Mouse (Mus musculus): ENCODE data around the gene Ypel3. TPM values are rescaled to one million over a fixed set of nuclear protein-coding genes. Genes with fewer than 3 reads are reported as not detected.

The Ypel3 gene
- total and polyA plus RNA-seq, 3 experiments, result 33.9 to 44.0 (median 38.9) TPM

DNA sequence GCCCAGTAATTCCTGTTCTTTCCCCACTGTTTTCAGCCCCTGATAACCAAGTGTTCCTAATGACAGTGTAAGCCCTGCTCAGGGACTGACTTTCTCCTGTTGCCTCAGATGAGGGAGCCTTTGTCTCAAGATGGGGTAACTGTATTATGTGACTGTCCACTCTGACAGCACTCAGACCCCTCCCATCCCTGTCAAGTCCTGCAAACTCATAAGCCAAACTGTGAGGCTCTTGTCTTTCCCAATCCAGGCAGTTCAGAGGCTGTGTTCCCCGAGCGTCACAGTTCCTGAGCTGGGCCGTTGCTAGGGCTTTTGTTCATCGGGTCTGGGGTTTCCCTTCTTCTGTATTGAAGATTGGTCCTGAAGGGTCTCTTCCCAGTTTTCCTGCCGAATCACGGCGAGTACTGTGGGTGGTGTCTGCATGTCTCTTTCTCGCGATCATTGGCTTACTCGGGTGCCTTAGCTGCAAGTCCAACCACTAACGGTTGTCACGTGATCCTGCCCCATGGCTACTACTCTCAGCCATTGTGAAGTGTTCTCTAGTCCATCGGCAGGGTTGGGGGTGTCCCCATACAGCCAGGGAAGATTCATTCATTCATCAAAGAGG, 36.5 kb upstream of the Ypel3 start:
- Histone ChIP-seq H3K27me3 (replicated peaks) (no peaks in the 10 kb centered on the region), H3K27ac (ENCODE audit: insufficient read depth, low read depth) (no peak overlapping the region), H3K4me1 (ENCODE audit: control insufficient read depth in 1 of 2, insufficient read depth in 2 of 2) (peaks cover 4 to 7% of the 10 kb centered on the region in 2 experiments; a peak in 1 of 4 replicates), H3K36me3 (replicated peaks in 1 of 2; ENCODE audit: control insufficient read depth in 1 of 2, insufficient read depth in 1 of 2, low read length in 1 of 2) (no peaks in the 10 kb centered on the region), H3K9me3 (replicated peaks; ENCODE audit: low read length) (no peaks in the 10 kb centered on the region), H3K4me3 (replicated peaks in 1 of 3; ENCODE audit: low read depth in 2 of 3, low read length in 2 of 3, poor library complexity in 1 of 3) (no peak overlapping the region), H3K9ac (ENCODE audit: insufficient read depth, low read depth) (no peak overlapping the region), H3K4me2 (ENCODE audit: insufficient read depth, low read depth, poor library complexity, severe bottlenecking) (no peak overlapping the region), H3K79me2 (replicated peaks; ENCODE audit: control insufficient read depth, extremely low read depth, insufficient read depth, poor library complexity, severe bottlenecking) (no peaks in the 10 kb centered on the region)
- no peak for DNase-seq (ENCODE audit: extremely low read depth)
- TF ChIP-seq TBP (conservative IDR thresholded peaks at IDR 0.05; ENCODE audit: low read depth, low read length), result no peak
- in situ Hi-C loops (cut with MboI; ENCODE audit: low pct_ligation_motif_present, low pct_unique_long_range_greater_than_20kb, low sequenced_read_pairs), result no loop called here
- dilution Hi-C loops (cut with MboI; ENCODE audit: extremely low pct_ligation_motif_present, extremely low pct_unique_long_range_greater_than_20kb, low sequenced_read_pairs), result no loop called here

DNA sequence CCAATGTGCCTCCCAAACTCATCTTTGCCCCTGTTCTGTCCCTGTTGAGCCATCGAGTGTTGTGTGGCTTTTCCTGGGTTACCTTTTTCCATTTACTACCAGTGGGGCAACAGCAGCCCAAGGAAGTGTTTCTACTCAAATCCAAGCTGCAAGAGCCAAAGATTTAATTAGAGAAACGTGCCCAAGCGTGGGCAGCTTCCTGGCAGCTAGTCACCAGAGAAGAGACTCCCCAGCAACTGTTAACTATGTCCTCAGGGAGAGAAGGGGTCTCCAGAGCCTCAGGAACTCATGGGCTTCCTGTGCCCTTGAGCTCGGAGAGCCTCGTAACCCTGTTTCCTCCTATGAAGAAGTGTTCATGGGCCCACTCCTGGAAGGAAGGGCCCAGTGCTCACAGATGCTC, 35.8 kb upstream of the Ypel3 start:
- dilution Hi-C loops (cut with MboI; ENCODE audit: extremely low pct_ligation_motif_present, extremely low pct_unique_long_range_greater_than_20kb, low sequenced_read_pairs) (no loop called here), in situ Hi-C loops (cut with MboI; ENCODE audit: low pct_ligation_motif_present, low pct_unique_long_range_greater_than_20kb, low sequenced_read_pairs) (no loop called here)
- Histone ChIP-seq H3K4me1 (ENCODE audit: control insufficient read depth in 1 of 2, insufficient read depth in 2 of 2) (peaks cover 8 to 9% of the 10 kb centered on the region in 2 experiments), H3K79me2 (replicated peaks; ENCODE audit: control insufficient read depth, extremely low read depth, insufficient read depth, poor library complexity, severe bottlenecking) (no peaks in the 10 kb centered on the region), H3K27ac (ENCODE audit: insufficient read depth, low read depth) (no peak overlapping the region), H3K4me2 (ENCODE audit: insufficient read depth, low read depth, poor library complexity, severe bottlenecking) (no peak overlapping the region), H3K9me3 (replicated peaks; ENCODE audit: low read length) (no peaks in the 10 kb centered on the region), H3K4me3 (replicated peaks in 1 of 3; ENCODE audit: low read depth in 2 of 3, low read length in 2 of 3, poor library complexity in 1 of 3) (no peak overlapping the region), H3K36me3 (replicated peaks in 1 of 2; ENCODE audit: control insufficient read depth in 1 of 2, insufficient read depth in 1 of 2, low read length in 1 of 2) (no peaks in the 10 kb centered on the region), H3K27me3 (replicated peaks) (no peaks in the 10 kb centered on the region), H3K9ac (ENCODE audit: insufficient read depth, low read depth) (no peak overlapping the region)
- DNase-seq (ENCODE audit: extremely low read depth), result no peak
- TF ChIP-seq GABPA (IDR thresholded peaks at IDR 0.05; ENCODE audit: insufficient replicate concordance, low read depth, low read length) (no peak), TCF12 (IDR thresholded peaks at IDR 0.05; ENCODE audit: low read depth, low read length) (no peak), NELFE (IDR thresholded peaks at IDR 0.05; ENCODE audit: low read depth, low read length) (no peak), MEF2A (IDR thresholded peaks at IDR 0.05; ENCODE audit: borderline replicate concordance, low read depth, low read length) (no peak), ZKSCAN1 (IDR thresholded peaks at IDR 0.05; ENCODE audit: borderline replicate concordance, low read depth, low read length) (no peak), CTCF (conservative IDR thresholded peaks at IDR 0.05 in 1 of 2, IDR thresholded peaks at IDR 0.05 in 1 of 2; ENCODE audit: low read depth in 2 of 2, low read length in 2 of 2) (no peak), MAFK (IDR thresholded peaks at IDR 0.05; ENCODE audit: insufficient replicate concordance, low read length) (no peak), USF2 (conservative IDR thresholded peaks at IDR 0.05; ENCODE audit: low read depth, low read length) (no peak)

DNA sequence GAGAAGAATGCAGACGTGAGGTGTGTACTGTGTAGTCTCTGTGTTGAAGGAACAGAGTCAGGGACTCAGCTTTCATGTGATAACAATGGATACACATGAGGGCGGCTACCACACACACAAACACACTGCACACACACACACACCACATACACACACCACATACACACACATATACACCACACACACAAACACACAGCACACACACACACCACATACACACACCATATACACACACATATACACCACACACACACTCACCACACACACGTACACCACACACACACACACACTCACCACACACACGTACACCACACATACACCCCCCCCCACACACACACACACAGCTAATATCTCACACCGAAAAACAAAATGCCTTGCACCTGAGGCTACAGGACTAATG, 35.3 kb upstream of the Ypel3 start:
- DNase-seq (ENCODE audit: extremely low read depth), result no peak
- Histone ChIP-seq H3K4me2 (ENCODE audit: insufficient read depth, low read depth, poor library complexity, severe bottlenecking) (no peak overlapping the region), H3K9me3 (replicated peaks; ENCODE audit: low read length) (no peaks in the 10 kb centered on the region), H3K9ac (ENCODE audit: insufficient read depth, low read depth) (no peak overlapping the region), H3K27ac (ENCODE audit: insufficient read depth, low read depth) (no peak overlapping the region), H3K4me3 (replicated peaks in 1 of 3; ENCODE audit: low read depth in 2 of 3, low read length in 2 of 3, poor library complexity in 1 of 3) (no peak overlapping the region), H3K27me3 (replicated peaks) (no peaks in the 10 kb centered on the region), H3K4me1 (ENCODE audit: control insufficient read depth in 1 of 2, insufficient read depth in 2 of 2) (peaks cover 11 to 13% of the 10 kb centered on the region in 2 experiments), H3K79me2 (replicated peaks; ENCODE audit: control insufficient read depth, extremely low read depth, insufficient read depth, poor library complexity, severe bottlenecking) (no peaks in the 10 kb centered on the region), H3K36me3 (replicated peaks in 1 of 2; ENCODE audit: control insufficient read depth in 1 of 2, insufficient read depth in 1 of 2, low read length in 1 of 2) (no peaks in the 10 kb centered on the region)
- dilution Hi-C loops (cut with MboI; ENCODE audit: extremely low pct_ligation_motif_present, extremely low pct_unique_long_range_greater_than_20kb, low sequenced_read_pairs), result no loop called here
- TF ChIP-seq CHD2 (IDR thresholded peaks at IDR 0.05; ENCODE audit: low read length) (no peak), UBTF (IDR thresholded peaks at IDR 0.05; ENCODE audit: low read depth, low read length) (no peak), TCF12 (IDR thresholded peaks at IDR 0.05; ENCODE audit: low read depth, low read length) (no peak), PAX5 (IDR thresholded peaks at IDR 0.05; ENCODE audit: low read length) (no peak), USF2 (conservative IDR thresholded peaks at IDR 0.05; ENCODE audit: low read depth, low read length) (no peak), SIN3A (IDR thresholded peaks at IDR 0.05; ENCODE audit: low read length) (no peak), MXI1 (IDR thresholded peaks at IDR 0.05; ENCODE audit: low read depth, low read length) (no peak), SMC3 (IDR thresholded peaks at IDR 0.05; ENCODE audit: low read depth, low read length) (no peak), MAX (IDR thresholded peaks at IDR 0.05; ENCODE audit: low read length) (no peak)
- in situ Hi-C loops (cut with MboI; ENCODE audit: low pct_ligation_motif_present, low pct_unique_long_range_greater_than_20kb, low sequenced_read_pairs), result no loop called here

Data from CH12.LX (cell line).